Mouse (Mus musculus) heart, adult 8-10 months (tissue): ENCODE data around the gene Zfp617. TPM values are rescaled to one million over a fixed set of nuclear protein-coding genes. Genes with fewer than 3 reads are reported as not detected.
"Not testable (repeated sequence)": the region's sequence is repeated elsewhere in the genome, so short reads cannot be mapped to it uniquely, and the experiment has no call there.

ENCODE experiments used
- DNase-seq: peaks from one replicate; pipeline ENCODE4 v3.0.0; 2022; ENCODE audit warnings: low spot score
- total RNA-seq, 4 experiments: library from RNA; stranded (reverse); gene quantifications; 2 replicates each; pipeline ENCODE4 v1.2.4; 2022

Gene Zfp617
- total RNA-seq = 10 to 100 TPM; 22.4 to 27.8 (median 22.9) TPM

- peak; percentile 92 for DNase-seq
Observed at GRCm38 (mm10) chr8:71908309-71909261, at the start of gene Zfp617, which contains the start of gene Zfp882. TSS of gene Zfp617 (plus strand) at chr8:71908635. TSS of gene Zfp882 (plus strand) at chr8:71908608.

GRCm38 (mm10) chr8:71861551-71861950 lies 46.9 kb upstream of the Zfp617 start:
- not testable (repeated sequence) for DNase-seq

GRCm38 (mm10) chr8:71862038-71862437 lies 46.4 kb upstream of the Zfp617 start:
- not testable (repeated sequence) for DNase-seq

GRCm38 (mm10) chr8:71881618-71882274 lies 26.7 kb upstream of the Zfp617 start, which contains the start of gene Zfp709:
TSS of gene Zfp709 (plus strand) at chr8:71882019.
- DNase-seq = peak; percentile 77

- not testable (repeated sequence) for DNase-seq
Observed at GRCm38 (mm10) chr8:71900666-71901065, 7.8 kb upstream of the Zfp617 start.

- not testable (repeated sequence) for DNase-seq
Observed at GRCm38 (mm10) chr8:71903084-71903483, 5.4 kb upstream of the Zfp617 start.

- no peak for DNase-seq
Observed at GRCm38 (mm10) chr8:71906809-71907208, 1.6 kb upstream of the Zfp617 start.

GRCm38 (mm10) chr8:71907798-71908257 lies 607 bp upstream of the Zfp617 start:
- no peak for DNase-seq

GRCm38 (mm10) chr8:71912286-71912685 lies 3.9 kb downstream of the Zfp617 start:
- DNase-seq = no peak

- DNase-seq = peak; percentile 96
Observed at GRCm38 (mm10) chr8:71922567-71923401, 14.3 kb downstream of the Zfp617 start.

GRCm38 (mm10) chr8:71925791-71926190 lies 17.4 kb downstream of the Zfp617 start:
- DNase-seq = no peak

- DNase-seq = no peak
Observed at GRCm38 (mm10) chr8:71926551-71926950, 18.1 kb downstream of the Zfp617 start.

- DNase-seq = no peak
Observed at GRCm38 (mm10) chr8:71927779-71928178, 19.3 kb downstream of the Zfp617 start.

- not testable (repeated sequence) for DNase-seq
Observed at GRCm38 (mm10) chr8:71938037-71938436, 29.6 kb downstream of the Zfp617 start.

- no peak for DNase-seq
Observed at GRCm38 (mm10) chr8:71940293-71941208, 32.1 kb downstream of the Zfp617 start.

GRCm38 (mm10) chr8:71941776-71942175 lies 33.3 kb downstream of the Zfp617 start:
- DNase-seq = no peak

GRCm38 (mm10) chr8:71948624-71949023 lies 40.2 kb downstream of the Zfp617 start:
- DNase-seq = no peak

- DNase-seq = peak; percentile 99
Observed at GRCm38 (mm10) chr8:71950482-71951221, 42.2 kb downstream of the Zfp617 start, which contains the start of gene Zfp961. TSS of gene Zfp961 (plus strand) at chr8:71951038.

GRCm38 (mm10) chr8:71951436-71952161 lies 43.2 kb downstream of the Zfp617 start:
- DNase-seq = no peak
